Mouse (Mus musculus): ENCODE measurements around the gene Tbc1d19. TPM values are rescaled to one million over a fixed set of nuclear protein-coding genes. Genes with fewer than 3 reads are reported as not detected.

The Tbc1d19 gene
- 75.2 and 76.4 TPM in 2 replicates for polyA plus RNA-seq (2015; fragmentation: Nextera tagmentation; extraction: Ambion mirVana)

- 5% methylated on average over 36 of the region's 36 CpGs for WGBS
- Histone ChIP-seq H3K4me1 (ENCODE audit: control insufficient read depth, insufficient read depth, low read depth, low read length) (peaks cover 11% of the 10 kb centered on the region), H3K27ac (ENCODE audit: low read depth, low read length) (peak within 1 kb of the TSS; percentile 31; the same call in 1 of the 2 replicates), H3K9me3 (ENCODE audit: control insufficient read depth, low read length) (no peaks in the 10 kb centered on the region), H3K36me3 (ENCODE audit: control insufficient read depth, insufficient read depth, low read length) (no peaks in the 10 kb centered on the region), H3K4me2 (ENCODE audit: low read length) (peak within 1 kb of the TSS; percentile 70), H3K4me3 (ENCODE audit: low read length) (peak within 1 kb of the TSS; percentile 66), H3K27me3 (replicated peaks; ENCODE audit: control insufficient read depth, insufficient read depth, low read length) (0 out of 2 replicates have a peak, but pooled peaks cover 2% of the 10 kb centered on the region), H3K9ac (ENCODE audit: low read depth, low read length) (peak within 1 kb of the TSS; percentile 68)
- ATAC-seq, result peak; percentile 100
These were observed at the start of gene Tbc1d19 for GRCm38 (mm10) chr5:53809115-53809991. Gene Tbc1d19, plus strand, starts transcription at chr5:53809606.

- ATAC-seq, result no peak
- H3K9me3 ChIP-seq (ENCODE audit: control insufficient read depth, low read length), result no peaks in the 10 kb centered on the region
- no peak overlapping the region for H3K4me3 ChIP-seq (ENCODE audit: low read length)
- 90% methylated on average over 4 of the region's 4 CpGs for WGBS
- H3K9ac ChIP-seq (ENCODE audit: low read depth, low read length), result no peak overlapping the region
- no peaks in the 10 kb centered on the region for H3K36me3 ChIP-seq (ENCODE audit: control insufficient read depth, insufficient read depth, low read length)
- no peak overlapping the region for H3K27ac ChIP-seq (ENCODE audit: low read depth, low read length)
- H3K4me1 ChIP-seq (ENCODE audit: control insufficient read depth, insufficient read depth, low read depth, low read length), result no peaks in the 10 kb centered on the region
- no peaks in the 10 kb centered on the region for H3K27me3 ChIP-seq (replicated peaks; ENCODE audit: control insufficient read depth, insufficient read depth, low read length)
- H3K4me2 ChIP-seq (ENCODE audit: low read length), result no peak overlapping the region
These were observed 49.5 kb upstream of the Tbc1d19 start for GRCm38 (mm10) chr5:53759912-53760311.

GRCm38 (mm10) chr5:53760914-53761313 lies 48.5 kb upstream of the Tbc1d19 start:
- Histone ChIP-seq H3K36me3 (ENCODE audit: control insufficient read depth, insufficient read depth, low read length) (no peaks in the 10 kb centered on the region), H3K4me3 (ENCODE audit: low read length) (no peak overlapping the region), H3K9me3 (ENCODE audit: control insufficient read depth, low read length) (no peaks in the 10 kb centered on the region), H3K4me2 (ENCODE audit: low read length) (no peak overlapping the region), H3K27ac (ENCODE audit: low read depth, low read length) (no peak overlapping the region), H3K27me3 (replicated peaks; ENCODE audit: control insufficient read depth, insufficient read depth, low read length) (no peaks in the 10 kb centered on the region), H3K9ac (ENCODE audit: low read depth, low read length) (no peak overlapping the region), H3K4me1 (ENCODE audit: control insufficient read depth, insufficient read depth, low read depth, low read length) (no peaks in the 10 kb centered on the region)
- no peak for ATAC-seq
- WGBS, result 80% methylated on average over 3 of the region's 3 CpGs

GRCm38 (mm10) chr5:53761346-53761745 lies 48.1 kb upstream of the Tbc1d19 start:
- Histone ChIP-seq H3K9ac (ENCODE audit: low read depth, low read length) (no peak overlapping the region), H3K9me3 (ENCODE audit: control insufficient read depth, low read length) (no peaks in the 10 kb centered on the region), H3K4me1 (ENCODE audit: control insufficient read depth, insufficient read depth, low read depth, low read length) (no peaks in the 10 kb centered on the region), H3K4me2 (ENCODE audit: low read length) (no peak overlapping the region), H3K36me3 (ENCODE audit: control insufficient read depth, insufficient read depth, low read length) (no peaks in the 10 kb centered on the region), H3K4me3 (ENCODE audit: low read length) (no peak overlapping the region), H3K27ac (ENCODE audit: low read depth, low read length) (no peak overlapping the region), H3K27me3 (replicated peaks; ENCODE audit: control insufficient read depth, insufficient read depth, low read length) (no peaks in the 10 kb centered on the region)
- no peak for ATAC-seq
- WGBS, result 86% methylated on average over 3 of the region's 3 CpGs

GRCm38 (mm10) chr5:53784818-53785520 lies 24.4 kb upstream of the Tbc1d19 start:
- Histone ChIP-seq H3K27ac (ENCODE audit: low read depth, low read length) (no peak overlapping the region), H3K36me3 (ENCODE audit: control insufficient read depth, insufficient read depth, low read length) (no peaks in the 10 kb centered on the region), H3K4me1 (ENCODE audit: control insufficient read depth, insufficient read depth, low read depth, low read length) (no peaks in the 10 kb centered on the region), H3K9me3 (ENCODE audit: control insufficient read depth, low read length) (no peaks in the 10 kb centered on the region), H3K4me2 (ENCODE audit: low read length) (no peak overlapping the region), H3K9ac (ENCODE audit: low read depth, low read length) (no peak overlapping the region), H3K27me3 (replicated peaks; ENCODE audit: control insufficient read depth, insufficient read depth, low read length) (no peaks in the 10 kb centered on the region), H3K4me3 (ENCODE audit: low read length) (no peak overlapping the region)
- WGBS, result 66% methylated on average over 12 of the region's 12 CpGs
- ATAC-seq, result no peak

- Histone ChIP-seq H3K27ac (ENCODE audit: low read depth, low read length) (no peak overlapping the region), H3K9ac (ENCODE audit: low read depth, low read length) (no peak overlapping the region), H3K4me2 (ENCODE audit: low read length) (no peak overlapping the region), H3K4me1 (ENCODE audit: control insufficient read depth, insufficient read depth, low read depth, low read length) (no peaks in the 10 kb centered on the region), H3K27me3 (replicated peaks; ENCODE audit: control insufficient read depth, insufficient read depth, low read length) (0 out of 2 replicates have a peak, but pooled peaks cover under 1% of the 10 kb centered on the region), H3K9me3 (ENCODE audit: control insufficient read depth, low read length) (no peaks in the 10 kb centered on the region), H3K36me3 (ENCODE audit: control insufficient read depth, insufficient read depth, low read length) (no peaks in the 10 kb centered on the region), H3K4me3 (ENCODE audit: low read length) (no peak overlapping the region)
- WGBS, result 79% methylated on average over 2 of the region's 2 CpGs
- ATAC-seq, result no peak
These were observed 8.0 kb upstream of the Tbc1d19 start for GRCm38 (mm10) chr5:53801379-53801778.

- no peak overlapping the region for H3K4me2 ChIP-seq (ENCODE audit: low read length)
- no peak overlapping the region for H3K9ac ChIP-seq (ENCODE audit: low read depth, low read length)
- H3K4me1 ChIP-seq (ENCODE audit: control insufficient read depth, insufficient read depth, low read depth, low read length), result no peaks in the 10 kb centered on the region
- no peak for ATAC-seq
- H3K27me3 ChIP-seq (replicated peaks; ENCODE audit: control insufficient read depth, insufficient read depth, low read length), result no peaks in the 10 kb centered on the region
- no peaks in the 10 kb centered on the region for H3K9me3 ChIP-seq (ENCODE audit: control insufficient read depth, low read length)
- 96% methylated on average over 7 of the region's 7 CpGs for WGBS
- H3K27ac ChIP-seq (ENCODE audit: low read depth, low read length), result no peak overlapping the region
- H3K4me3 ChIP-seq (ENCODE audit: low read length), result no peak overlapping the region
- no peaks in the 10 kb centered on the region for H3K36me3 ChIP-seq (ENCODE audit: control insufficient read depth, insufficient read depth, low read length)
These were observed 10.3 kb downstream of the Tbc1d19 start for GRCm38 (mm10) chr5:53819711-53820110.

- Histone ChIP-seq H3K27me3 (replicated peaks; ENCODE audit: control insufficient read depth, insufficient read depth, low read length) (no peaks in the 10 kb centered on the region), H3K36me3 (ENCODE audit: control insufficient read depth, insufficient read depth, low read length) (0 out of 2 replicates have a peak, but pooled peaks cover 5% of the 10 kb centered on the region), H3K9me3 (ENCODE audit: control insufficient read depth, low read length) (no peaks in the 10 kb centered on the region), H3K4me3 (ENCODE audit: low read length) (no peak overlapping the region), H3K4me2 (ENCODE audit: low read length) (no peak overlapping the region), H3K27ac (ENCODE audit: low read depth, low read length) (no peak overlapping the region), H3K9ac (ENCODE audit: low read depth, low read length) (no peak overlapping the region), H3K4me1 (ENCODE audit: control insufficient read depth, insufficient read depth, low read depth, low read length) (no peaks in the 10 kb centered on the region)
- WGBS, result 77% methylated on average over 7 of the region's 7 CpGs
- ATAC-seq, result no peak
These were observed 16.5 kb downstream of the Tbc1d19 start for GRCm38 (mm10) chr5:53825886-53826285.

GRCm38 (mm10) chr5:53834489-53834888 lies 25.1 kb downstream of the Tbc1d19 start:
- Histone ChIP-seq H3K9ac (ENCODE audit: low read depth, low read length) (no peak overlapping the region), H3K9me3 (ENCODE audit: control insufficient read depth, low read length) (no peaks in the 10 kb centered on the region), H3K27me3 (replicated peaks; ENCODE audit: control insufficient read depth, insufficient read depth, low read length) (no peaks in the 10 kb centered on the region), H3K4me2 (ENCODE audit: low read length) (no peak overlapping the region), H3K27ac (ENCODE audit: low read depth, low read length) (no peak overlapping the region), H3K36me3 (ENCODE audit: control insufficient read depth, insufficient read depth, low read length) (peaks cover 9% of the 10 kb centered on the region; the same call in 1 of the 2 replicates), H3K4me1 (ENCODE audit: control insufficient read depth, insufficient read depth, low read depth, low read length) (no peaks in the 10 kb centered on the region), H3K4me3 (ENCODE audit: low read length) (no peak overlapping the region)
- WGBS, result 82% methylated on average over 4 of the region's 4 CpGs
- ATAC-seq, result no peak
